Mouse (Mus musculus): Measurements from ENCODE around the gene Bglap3. TPM values are rescaled to one million over a fixed set of nuclear protein-coding genes. Genes with fewer than 3 reads are reported as not detected.

Gene Bglap3
- total RNA-seq, 2 experiments from 2014 or later: not detected

DNA sequence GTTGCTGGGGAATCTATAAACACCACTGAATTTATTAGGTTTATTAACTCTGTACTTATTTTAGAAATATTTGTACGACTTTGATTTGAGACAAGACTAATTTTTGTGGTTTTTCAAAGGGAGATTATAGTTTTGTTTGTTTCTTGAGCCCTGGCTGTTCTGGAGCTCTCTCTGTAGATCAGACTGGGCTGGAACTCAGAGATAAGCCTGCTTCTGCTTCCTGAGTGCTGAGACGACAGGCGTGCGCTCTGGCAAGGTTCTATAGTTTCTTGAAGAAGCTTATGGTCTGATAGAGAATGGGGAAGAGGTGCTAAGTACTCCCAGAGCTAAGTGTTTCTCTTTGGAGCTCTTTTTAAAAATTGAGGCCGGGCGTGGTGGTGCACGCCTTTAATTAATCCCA lies 34.2 kb downstream of the Bglap3 start:
- ATAC-seq (replicated peaks; ENCODE audit: low FRiP score, low TSS enrichment, poor library complexity, severe bottlenecking): peak; percentile 78

DNA sequence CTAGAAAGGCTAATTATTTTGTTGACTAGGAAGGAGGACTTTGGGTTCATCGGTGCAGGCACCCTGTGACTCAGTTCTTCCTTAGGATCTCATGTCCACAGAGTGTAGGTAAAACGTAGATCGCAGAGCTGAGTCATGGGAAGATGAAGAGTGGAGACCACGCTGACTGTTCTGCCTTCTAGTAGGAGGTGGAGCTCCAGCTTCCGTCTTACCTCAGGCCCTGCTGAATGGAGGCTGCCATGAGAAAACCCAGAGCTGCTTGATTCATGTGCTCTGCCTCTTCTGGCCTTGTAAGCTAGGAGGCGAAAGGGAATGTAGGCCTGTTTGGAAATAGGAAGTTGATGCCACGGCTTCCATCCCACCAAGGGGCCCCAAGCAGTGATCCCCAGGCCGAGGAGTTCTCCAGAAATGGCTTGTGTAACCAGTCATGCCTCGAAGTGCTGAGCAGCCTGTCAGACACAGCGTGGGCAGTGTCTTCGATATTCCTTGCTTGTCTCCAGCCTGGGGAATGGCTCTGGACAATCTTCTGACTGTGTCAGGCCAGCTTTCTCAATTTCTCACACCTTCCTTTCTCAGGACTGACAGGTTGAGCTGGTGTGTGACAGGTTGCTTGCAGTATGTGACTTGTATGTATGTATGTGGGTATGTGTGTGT lies 35.0 kb downstream of the Bglap3 start:
- ATAC-seq (replicated peaks; ENCODE audit: low FRiP score, low TSS enrichment, poor library complexity, severe bottlenecking): no peak

DNA sequence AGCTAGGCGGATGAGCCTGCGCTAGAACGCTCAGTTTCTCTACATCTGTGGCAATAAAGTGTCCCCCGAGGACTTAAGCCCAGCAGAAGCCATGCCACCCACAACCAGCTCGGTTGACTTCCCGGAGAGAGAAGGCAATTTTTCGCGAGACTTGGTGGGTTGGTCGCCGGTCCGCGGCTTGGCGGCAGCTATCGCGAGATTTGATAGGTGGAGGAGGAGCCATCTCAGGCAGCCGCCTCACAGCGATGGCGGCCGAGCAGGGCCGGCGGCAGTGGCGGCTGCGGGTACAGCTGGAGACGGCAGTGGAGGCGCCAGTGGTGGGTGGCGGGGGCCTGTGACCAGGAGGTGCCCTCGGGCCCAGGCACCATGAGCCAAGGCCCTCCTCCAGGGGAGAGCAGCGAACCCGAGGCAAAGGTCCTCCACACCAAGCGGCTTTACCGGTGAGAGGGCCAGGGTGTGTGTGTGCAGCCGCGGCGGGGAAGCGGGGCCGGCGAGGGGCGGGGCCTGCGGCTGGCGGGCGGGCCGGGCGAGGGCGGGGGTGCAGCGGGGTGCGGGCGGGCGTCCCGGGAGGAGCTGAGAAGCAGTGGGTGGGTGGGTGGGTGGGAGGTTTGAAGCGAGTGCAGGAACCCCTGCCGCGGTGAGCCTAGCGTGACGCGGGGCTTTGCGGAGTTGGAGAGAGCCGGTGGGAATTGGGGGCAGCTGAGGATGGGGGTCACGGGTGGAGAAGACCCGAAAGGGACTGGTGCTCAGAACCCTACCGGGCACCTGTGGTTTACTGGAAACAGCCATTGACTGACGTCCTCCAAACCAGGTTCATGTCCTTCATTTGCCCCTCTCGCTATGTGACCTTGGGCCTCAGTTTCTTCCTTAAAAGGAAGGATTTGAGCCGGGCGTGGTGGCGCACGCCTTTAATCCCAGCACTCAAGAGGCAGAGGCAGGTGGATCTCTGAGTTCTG lies 36.2 kb downstream of the Bglap3 start, which contains the start of the genes Tmem79 and Smg5:
Gene Tmem79 (minus strand): TSS at position 91 of the 956 bp plus-strand sequence.
Gene Smg5 (plus strand): TSS at position 203 of the 956 bp plus-strand sequence.
- ATAC-seq (replicated peaks; ENCODE audit: low FRiP score, low TSS enrichment, poor library complexity, severe bottlenecking): peak; percentile 88

DNA sequence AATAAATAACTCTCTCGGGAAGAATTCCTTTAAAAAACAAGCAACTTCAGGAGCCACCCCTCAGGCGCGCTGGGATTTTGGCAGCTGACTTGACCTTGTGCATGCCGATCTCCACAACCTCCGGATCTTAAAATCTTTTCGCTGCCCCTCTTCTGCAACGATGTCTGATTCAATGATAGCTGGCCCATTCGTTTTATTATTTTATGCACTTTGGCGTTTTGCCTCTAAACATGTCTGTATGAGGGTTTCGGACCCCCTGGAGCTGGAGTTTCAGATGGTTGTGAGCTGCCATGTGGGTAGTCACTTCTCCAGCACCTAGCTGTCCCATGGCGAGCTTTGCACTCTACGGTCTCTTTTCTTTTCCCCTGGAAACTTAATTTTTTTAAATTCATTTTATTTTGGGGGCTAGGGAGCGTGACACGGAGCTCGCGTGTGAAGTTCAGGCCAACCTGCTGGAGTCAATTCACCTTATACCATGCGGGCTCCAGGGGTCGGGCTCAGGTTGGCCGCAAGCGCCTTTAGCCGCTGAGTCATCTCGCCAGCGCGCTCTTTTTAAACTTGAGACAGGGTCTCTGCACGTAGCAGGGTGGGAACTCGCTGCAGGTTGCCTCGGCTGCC lies 37.0 kb downstream of the Bglap3 start:
- ATAC-seq (replicated peaks; ENCODE audit: low FRiP score, low TSS enrichment, poor library complexity, severe bottlenecking): peak; percentile 38

DNA sequence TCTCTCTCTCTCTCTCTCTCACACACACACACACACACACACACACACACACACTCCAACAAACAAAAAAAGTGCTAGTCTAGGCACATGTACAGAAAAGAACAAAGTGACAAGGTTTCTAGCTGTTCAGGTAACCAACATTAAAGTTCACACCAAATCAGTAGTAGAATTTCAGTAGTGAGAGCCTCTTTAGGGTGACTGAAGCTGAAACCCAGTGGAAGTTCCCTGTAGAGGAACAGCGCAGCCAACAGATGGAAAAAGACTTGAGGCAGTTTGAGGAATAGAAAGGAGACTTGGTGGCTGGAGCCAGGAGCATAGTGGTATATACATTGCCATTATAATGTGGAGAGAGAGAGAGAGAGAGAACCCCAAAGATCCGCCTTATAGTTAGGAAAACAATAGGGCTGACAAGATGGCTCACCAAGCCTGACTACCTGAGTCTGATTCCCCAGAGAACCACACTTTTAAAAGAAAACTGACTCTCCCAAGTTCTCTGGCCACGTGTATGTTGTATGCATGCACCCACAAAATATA lies 37.6 kb downstream of the Bglap3 start:
- ATAC-seq (replicated peaks; ENCODE audit: low FRiP score, low TSS enrichment, poor library complexity, severe bottlenecking): no peak

DNA sequence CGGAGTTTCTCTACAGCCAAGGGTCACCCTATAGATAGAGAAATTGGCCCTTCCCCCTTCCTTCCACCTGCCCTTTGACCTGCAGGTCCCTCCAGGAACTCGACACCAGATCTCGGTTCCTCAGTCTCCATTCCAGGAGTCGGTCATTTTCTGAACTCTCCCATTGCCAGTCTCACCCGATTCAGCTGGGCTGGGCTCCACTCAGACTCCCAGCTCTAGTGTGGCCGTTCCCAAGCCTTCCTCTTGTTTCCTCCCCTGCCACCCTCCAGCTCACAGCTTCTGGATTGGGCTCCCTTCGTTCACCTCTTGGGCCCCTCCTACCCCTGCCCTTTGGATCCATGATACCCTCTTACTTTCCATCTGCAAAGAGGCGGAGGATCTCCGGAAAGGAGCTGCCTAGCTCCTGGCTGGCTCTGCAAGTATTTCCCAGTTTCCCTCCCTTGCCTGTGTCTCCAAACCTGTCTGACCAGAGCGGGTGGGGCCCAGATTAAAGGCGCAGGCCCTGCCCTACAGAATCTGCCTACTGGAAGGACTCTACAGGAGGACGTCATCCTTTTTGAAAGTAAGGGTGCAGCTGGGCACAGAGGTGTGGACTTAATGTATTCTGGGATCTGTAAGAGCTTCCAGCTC lies 38.4 kb downstream of the Bglap3 start:
- no peak for ATAC-seq (replicated peaks; ENCODE audit: low FRiP score, low TSS enrichment, poor library complexity, severe bottlenecking)

DNA sequence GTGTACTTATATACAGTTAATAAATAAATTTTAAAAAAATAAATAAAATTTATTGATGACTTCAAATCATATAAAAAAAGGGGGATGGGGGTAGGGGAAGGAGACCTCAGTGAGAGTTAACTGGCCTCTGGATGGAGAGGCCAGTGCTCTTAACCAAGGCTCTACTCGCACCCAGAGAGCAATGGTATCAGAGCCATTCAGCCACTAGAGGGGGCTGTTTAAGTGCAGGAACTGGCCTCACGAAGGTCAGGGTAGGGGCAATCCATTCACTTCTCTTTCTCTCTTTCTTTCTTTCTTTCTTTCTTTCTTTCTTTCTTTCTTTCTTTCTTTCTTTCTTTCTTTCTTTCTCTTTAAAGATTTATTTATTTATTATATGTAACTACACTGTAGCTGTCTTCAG lies 41.3 kb downstream of the Bglap3 start:
- 0 out of 2 replicates have a peak, but pooled peaks have one; percentile 41 for ATAC-seq (replicated peaks; ENCODE audit: low FRiP score, low TSS enrichment, poor library complexity, severe bottlenecking)

DNA sequence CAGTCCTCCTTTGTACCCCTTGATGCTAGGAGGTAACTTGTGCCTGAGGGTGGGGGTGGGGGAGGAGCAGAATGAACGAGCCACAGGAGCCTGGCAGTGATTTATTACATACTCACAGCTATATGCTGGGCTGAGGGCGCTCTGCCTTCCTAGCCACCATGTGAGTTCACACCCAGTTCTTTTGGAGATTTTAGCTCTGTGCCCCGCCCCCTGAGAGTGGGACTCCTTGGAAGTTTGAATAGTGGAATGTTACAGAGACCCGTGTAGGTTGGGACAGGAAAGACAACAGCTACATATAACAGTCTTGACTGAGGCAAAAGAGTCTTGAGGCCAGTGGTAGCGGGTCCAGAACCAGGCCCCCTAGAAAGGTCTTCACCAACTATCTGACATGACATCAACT lies 43.6 kb downstream of the Bglap3 start:
- ATAC-seq (replicated peaks; ENCODE audit: low FRiP score, low TSS enrichment, poor library complexity, severe bottlenecking): no peak

DNA sequence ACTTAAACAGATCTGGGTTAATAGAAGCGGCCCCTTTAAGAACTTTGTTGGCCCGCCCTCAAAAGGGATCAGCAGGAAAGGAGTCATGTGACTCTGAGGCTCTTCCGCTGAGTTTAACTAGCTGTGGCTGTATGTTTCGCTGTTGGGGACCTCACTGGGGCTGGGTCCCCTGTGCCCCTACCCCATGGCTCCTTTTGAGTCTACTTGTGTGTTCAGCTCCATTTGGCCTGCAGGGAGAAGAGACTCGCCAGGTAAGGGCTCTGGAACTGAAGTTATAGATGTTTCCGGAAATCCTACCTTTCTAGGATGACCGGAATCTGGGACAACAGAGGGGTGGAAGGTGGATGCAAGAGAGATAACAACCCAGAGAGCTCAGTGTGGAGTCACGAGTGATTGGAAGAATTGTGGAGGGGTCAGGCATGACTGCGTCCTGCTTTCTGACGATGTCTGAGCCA lies 47.6 kb downstream of the Bglap3 start, which contains the start of gene Glmp:
Gene Glmp (plus strand): TSS at position 73 of the 455 bp plus-strand sequence.
- peak; percentile 79 for ATAC-seq (replicated peaks; ENCODE audit: low FRiP score, low TSS enrichment, poor library complexity, severe bottlenecking)

Other genes starting within 250 kb of the Bglap3 start
- gene Mef2d, start 230.4 kb downstream of the Bglap3 start, total RNA-seq (2014; fragmentation: Nextera tagmentation): 91.9 and 97.4 TPM in 2 replicates
- 19.7 and 50.5 TPM in 2 replicates for gene Mef2d, start 230.4 kb downstream of the Bglap3 start, total RNA-seq (2017)
- not detected in 2 replicates for gene Rhbg, start 118.0 kb downstream of the Bglap3 start, total RNA-seq (2014; fragmentation: Nextera tagmentation)
- gene Rhbg, start 118.0 kb downstream of the Bglap3 start, total RNA-seq (2017): not detected in 2 replicates
- not detected in 2 replicates for gene Gm38392, start 85.5 kb downstream of the Bglap3 start, total RNA-seq (2014; fragmentation: Nextera tagmentation)
- gene Gm38392, start 85.5 kb downstream of the Bglap3 start, total RNA-seq (2017): not detected in 2 replicates
- 7.2 and 19.5 TPM in 2 replicates for gene Tsacc, start 75.7 kb downstream of the Bglap3 start, total RNA-seq (2014; fragmentation: Nextera tagmentation)
- gene Tsacc, start 75.7 kb downstream of the Bglap3 start, total RNA-seq (2017): 9.8 TPM in 1 of 2 replicates, not detected in the other
- gene Cct3, start 75.6 kb downstream of the Bglap3 start, total RNA-seq (2014; fragmentation: Nextera tagmentation): 703 and 802 TPM in 2 replicates
- 484 and 489 TPM in 2 replicates for gene Cct3, start 75.6 kb downstream of the Bglap3 start, total RNA-seq (2017)
- gene Glmp, start 47.7 kb downstream of the Bglap3 start, total RNA-seq (2014; fragmentation: Nextera tagmentation): 39.2 and 70.5 TPM in 2 replicates
- gene Glmp, start 47.7 kb downstream of the Bglap3 start, total RNA-seq (2017): 7.0 and 19.7 TPM in 2 replicates
- 1.7 and 7.8 TPM in 2 replicates for gene Tmem79, start 36.6 kb downstream of the Bglap3 start, total RNA-seq (2014; fragmentation: Nextera tagmentation)
- gene Tmem79, start 36.6 kb downstream of the Bglap3 start, total RNA-seq (2017): 1.4 and 2.0 TPM in 2 replicates
- 40.7 and 57.5 TPM in 2 replicates for gene Smg5, start 36.5 kb downstream of the Bglap3 start, total RNA-seq (2014; fragmentation: Nextera tagmentation)
- 39.0 and 40.9 TPM in 2 replicates for gene Smg5, start 36.5 kb downstream of the Bglap3 start, total RNA-seq (2017)
- gene Paqr6, start 8.2 kb downstream of the Bglap3 start, total RNA-seq (2014; fragmentation: Nextera tagmentation): not detected in 2 replicates
- gene Paqr6, start 8.2 kb downstream of the Bglap3 start, total RNA-seq (2017): not detected in 2 replicates
- gene Bglap2, start 6.0 kb upstream of the Bglap3 start, total RNA-seq (2014; fragmentation: Nextera tagmentation): not detected in 2 replicates
- not detected in 2 replicates for gene Bglap2, start 6.0 kb upstream of the Bglap3 start, total RNA-seq (2017)
- 2.8 TPM in 1 of 2 replicates, not detected in the other for gene Bglap, start 11.7 kb upstream of the Bglap3 start, total RNA-seq (2014; fragmentation: Nextera tagmentation)
- gene Bglap, start 11.7 kb upstream of the Bglap3 start, total RNA-seq (2017): not detected in 2 replicates
- gene Pmf1, start 37.6 kb upstream of the Bglap3 start, total RNA-seq (2014; fragmentation: Nextera tagmentation): 188 and 207 TPM in 2 replicates
- 87.9 and 145 TPM in 2 replicates for gene Pmf1, start 37.6 kb upstream of the Bglap3 start, total RNA-seq (2017)
- gene Slc25a44, start 52.4 kb upstream of the Bglap3 start, total RNA-seq (2014; fragmentation: Nextera tagmentation): 28.0 and 30.2 TPM in 2 replicates
- gene Slc25a44, start 52.4 kb upstream of the Bglap3 start, total RNA-seq (2017): 18.9 and 31.7 TPM in 2 replicates
- 2.6 and 4.1 TPM in 2 replicates for gene Sema4a, start 88.4 kb upstream of the Bglap3 start, total RNA-seq (2014; fragmentation: Nextera tagmentation)
- 1.1 and 2.1 TPM in 2 replicates for gene Sema4a, start 88.4 kb upstream of the Bglap3 start, total RNA-seq (2017)
- gene Lmna, start 137.2 kb upstream of the Bglap3 start, total RNA-seq (2014; fragmentation: Nextera tagmentation): 43.0 and 61.7 TPM in 2 replicates
- 49.4 and 66.7 TPM in 2 replicates for gene Lmna, start 137.2 kb upstream of the Bglap3 start, total RNA-seq (2017)
- 5.4 and 5.6 TPM in 2 replicates for gene Mex3a, start 159.7 kb upstream of the Bglap3 start, total RNA-seq (2014; fragmentation: Nextera tagmentation)
- 3.3 and 7.8 TPM in 2 replicates for gene Mex3a, start 159.7 kb upstream of the Bglap3 start, total RNA-seq (2017)
- not detected in 2 replicates for gene Rab25, start 175.6 kb upstream of the Bglap3 start, total RNA-seq (2014; fragmentation: Nextera tagmentation)
- 0.14 TPM in 1 of 2 replicates, not detected in the other for gene Rab25, start 175.6 kb upstream of the Bglap3 start, total RNA-seq (2017)
- 36.4 and 68.6 TPM in 2 replicates for gene Lamtor2, start 180.3 kb upstream of the Bglap3 start, total RNA-seq (2014; fragmentation: Nextera tagmentation)
- 57.0 and 87.8 TPM in 2 replicates for gene Lamtor2, start 180.3 kb upstream of the Bglap3 start, total RNA-seq (2017)
- 72.3 and 94.1 TPM in 2 replicates for gene Ubqln4, start 181.0 kb upstream of the Bglap3 start, total RNA-seq (2014; fragmentation: Nextera tagmentation)
- 52.5 and 56.0 TPM in 2 replicates for gene Ubqln4, start 181.0 kb upstream of the Bglap3 start, total RNA-seq (2017)
- gene Ssr2, start 203.1 kb upstream of the Bglap3 start, total RNA-seq (2014; fragmentation: Nextera tagmentation): 200 and 308 TPM in 2 replicates
- gene Ssr2, start 203.1 kb upstream of the Bglap3 start, total RNA-seq (2017): 111 and 165 TPM in 2 replicates
- gene Arhgef2, start 233.2 kb upstream of the Bglap3 start, total RNA-seq (2014; fragmentation: Nextera tagmentation): 94.6 and 96.0 TPM in 2 replicates
- gene Arhgef2, start 233.2 kb upstream of the Bglap3 start, total RNA-seq (2017): 41.9 and 75.8 TPM in 2 replicates